Mouse (Mus musculus) lung, postnatal 36 days (tissue): Measurements from ENCODE around the gene Mrpl43.

ENCODE experiments used
- DNase-seq: peaks from one replicate; pipeline ENCODE4 v3.0.0; 2022; ENCODE audit warnings: mixed read lengths

Gene Mrpl43

DNA sequence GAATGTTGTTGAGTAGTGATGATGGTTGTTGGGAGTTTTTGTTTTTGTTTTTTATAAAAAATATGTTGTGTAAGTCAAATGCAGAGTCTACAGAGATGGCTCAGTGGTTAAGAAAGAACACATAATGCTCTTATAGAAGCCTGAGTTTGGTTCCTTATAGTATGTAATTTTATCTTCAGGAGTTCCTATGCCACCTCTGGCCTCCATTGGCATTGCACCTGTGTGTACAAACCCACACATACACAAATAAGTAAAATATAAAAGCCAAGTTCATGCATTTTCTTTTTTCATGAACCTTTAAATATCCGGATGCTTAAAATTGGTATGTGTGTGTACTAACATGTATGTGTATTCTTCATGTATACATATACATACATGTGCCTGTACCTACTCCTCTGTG, 40.3 kb downstream of the Mrpl43 start:
- no peak for DNase-seq

DNA sequence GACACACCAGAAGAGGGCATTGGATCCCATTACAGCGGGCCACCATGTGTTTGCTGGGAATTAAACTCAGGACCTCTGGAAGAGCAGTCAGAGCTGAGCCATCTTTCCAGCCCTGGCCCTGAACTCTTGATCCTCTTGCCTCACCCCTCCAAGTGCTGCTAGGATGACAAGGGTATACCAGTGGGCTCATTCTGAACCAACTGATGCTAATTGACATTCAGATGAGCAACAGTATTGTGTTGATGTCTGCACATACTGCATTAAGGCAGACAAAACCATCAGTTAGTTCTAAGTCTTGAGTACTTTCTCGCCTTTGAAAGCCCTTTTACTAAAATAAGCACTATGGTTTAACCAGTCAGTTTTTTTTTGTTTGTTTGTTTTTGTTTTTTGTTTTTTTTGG, 46.6 kb downstream of the Mrpl43 start:
- DNase-seq = no peak
